Mouse (Mus musculus): ENCODE measurements around the gene Clca2. TPM values are rescaled to one million over a fixed set of nuclear protein-coding genes. Genes with fewer than 3 reads are reported as not detected.

Clca2 gene
- polyA plus RNA-seq (2012; rRNA removed): 0.03 and 0.05 TPM in 2 replicates

GRCm38 (mm10) chr3:145099291-145099690 is at the start of gene Clca2:
TSS of gene Clca2 (minus strand) at chr3:145099443.

GRCm38 (mm10) chr3:145118254-145119001 is 19.2 kb upstream of the Clca2 start, which contains the start of gene Odf2l:
TSS of gene Odf2l (plus strand) at chr3:145118588.

GRCm38 (mm10) chr3:145032676-145033075 is 66.6 kb downstream of the Clca2 start, which contains the start of gene Clca1:
TSS of gene Clca1 (minus strand) at chr3:145032776.

Other genes with a start within 250 kb of the Clca2 start
- 0.07 TPM in 1 of 2 replicates, not detected in the other for gene Clca4b, start 166.9 kb downstream of the Clca2 start, polyA plus RNA-seq (2012; rRNA removed)
- 0.03 TPM in 1 of 2 replicates, not detected in the other for gene Clca4a, start 124.4 kb downstream of the Clca2 start, polyA plus RNA-seq (2012; rRNA removed)
- gene Clca1, start 66.7 kb downstream of the Clca2 start, polyA plus RNA-seq (2012; rRNA removed): 0.01 and 0.04 TPM in 2 replicates
- 16.8 and 21.8 TPM in 2 replicates for gene Odf2l, start 19.1 kb upstream of the Clca2 start, polyA plus RNA-seq (2012; rRNA removed)
- 1.8 and 4.0 TPM in 2 replicates for gene Col24a1, start 193.0 kb upstream of the Clca2 start, polyA plus RNA-seq (2012; rRNA removed)